Mouse (Mus musculus) gastrocnemius, postnatal 10 days (tissue): ENCODE measurements around the gene Tcf12. TPM values are rescaled to one million over a fixed set of nuclear protein-coding genes. Genes with fewer than 3 reads are reported as not detected.

Experiments
- DNase-seq: peaks from one replicate; pipeline ENCODE4 v3.0.0; 2021; ENCODE audit warnings: mixed read lengths
- microRNA-seq, 2 experiments: library from miRNA; unstranded; fragments of <30 nt; microRNA quantifications; one replicate each; pipeline ENCODE4 v1.2.0; 2021
- total RNA-seq, 2 experiments: library from RNA; stranded (reverse); gene quantifications; 2 replicates each; pipeline ENCODE4 v1.2.3; 2021

Gene Tcf12
- total RNA-seq, 2 experiments from 2014 or later, result 67.1 to 76.9 TPM

DNA sequence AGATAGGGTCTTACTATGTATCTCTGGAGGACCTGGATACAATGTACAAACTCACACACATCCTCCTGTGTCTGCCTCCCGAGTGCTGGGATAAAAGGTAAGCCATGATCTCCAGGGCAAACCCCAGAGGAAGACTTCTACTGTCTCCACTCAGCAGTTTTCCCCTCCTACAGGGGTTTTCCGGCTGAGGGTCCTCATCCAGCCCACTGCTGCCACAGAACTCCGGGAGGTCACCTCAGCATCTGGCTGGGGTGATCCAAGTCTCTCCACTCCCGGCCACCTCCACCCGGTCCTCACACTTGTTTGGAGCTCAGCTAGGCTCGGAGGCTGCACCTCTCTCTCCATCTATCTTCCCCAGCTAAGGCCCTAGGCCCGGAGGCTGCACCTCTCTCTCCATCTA lies 308.4 kb downstream of the Tcf12 start:
- no peak for DNase-seq

DNA sequence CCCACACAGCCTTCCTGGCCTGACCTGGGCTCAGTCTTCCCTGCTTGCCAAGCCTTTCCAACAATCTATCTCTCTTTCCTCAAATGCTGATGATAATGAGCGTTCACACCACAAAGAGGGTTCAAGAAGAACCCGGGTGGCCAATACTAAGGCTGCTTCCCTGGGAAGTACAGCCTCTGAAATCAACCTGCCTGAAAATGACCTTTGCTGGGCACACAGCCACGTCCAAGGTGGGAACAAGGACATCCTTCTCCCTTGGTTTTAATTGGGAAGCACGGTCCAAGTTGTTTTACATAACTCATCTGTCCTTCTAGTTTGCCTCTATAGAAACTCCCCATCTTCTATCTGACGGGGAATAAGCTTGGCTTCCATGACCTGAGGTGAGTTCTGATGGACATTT lies 312.1 kb downstream of the Tcf12 start:
- DNase-seq, result no peak

DNA sequence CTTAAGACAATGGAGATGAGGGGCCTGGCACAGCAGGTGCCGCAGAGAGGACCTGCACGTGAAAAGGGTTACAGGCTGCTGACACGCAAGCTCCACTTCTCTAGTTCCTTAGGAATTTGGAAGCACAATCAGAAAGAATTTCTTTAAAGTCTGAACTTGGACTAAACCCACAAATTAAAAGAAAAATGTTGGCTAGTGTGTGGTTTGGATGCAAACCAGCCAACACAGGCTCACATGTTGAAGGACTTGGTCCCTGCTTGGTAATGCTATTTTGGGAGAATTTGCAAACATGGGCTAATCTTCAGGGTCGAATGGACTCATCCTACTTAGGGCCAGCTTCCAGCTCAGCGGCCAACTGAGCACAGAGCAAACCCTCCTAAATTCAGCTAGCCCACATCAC lies 313.5 kb downstream of the Tcf12 start:
- DNase-seq, result no peak

Small RNAs within 50 kb of the gene (microRNA-seq; reads per million reads assigned to microRNA genes)
- gene Gm27450, result 0 reads per million in 2 experiments

Other genes starting within 250 kb of the Tcf12 start
- 10 to 100 TPM; 17.8 to 27.1 TPM for gene Zfp280d, start 163.0 kb upstream of the Tcf12 start, total RNA-seq